Mouse (Mus musculus): Measurements from ENCODE around the gene Fanci.

DNA sequence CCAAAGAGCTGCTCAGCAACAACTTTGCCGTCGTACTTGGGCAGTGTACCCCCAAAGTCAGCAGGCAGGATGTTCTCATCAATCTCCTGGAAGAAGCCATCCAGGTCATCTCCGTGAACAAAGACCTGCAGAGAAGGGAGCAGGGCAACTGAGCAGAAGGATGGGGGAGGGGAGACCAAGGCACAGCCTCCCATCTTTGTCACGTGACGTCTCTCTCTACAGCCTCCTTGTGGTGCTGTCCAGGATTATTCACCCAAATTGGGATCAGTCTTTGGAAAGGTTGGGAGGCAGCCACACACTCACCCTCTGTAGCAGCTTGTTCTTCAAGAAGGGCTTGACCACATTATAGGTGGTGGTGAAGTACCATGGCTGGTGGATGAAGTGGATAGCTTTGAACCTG is 16.1 kb upstream of the Fanci start:
- TF ChIP-seq GATA1 (IDR thresholded peaks at IDR 0.05; ENCODE audit: borderline replicate concordance, low read length), result no peak
- TF ChIP-seq FLI1 (IDR thresholded peaks at IDR 0.05; ENCODE audit: low read length), result no peak

All from megakaryocyte, embryonic 14.5 days (primary cell).